Mouse (Mus musculus) ES-E14 (cell line): ENCODE data around the gene 1700011L22Rik. TPM values are rescaled to one million over a fixed set of nuclear protein-coding genes. Genes with fewer than 3 reads are reported as not detected.

Experiments used
- DNase-seq: peaks from one replicate; pipeline ENCODE4 v3.0.0-alpha.2; 2013; ENCODE audit warnings: low read depth, low spot score
- H3K27ac ChIP-seq: 2 replicates; pipeline ENCODE4 v1.5.1; 2012; ENCODE audit warnings: low read depth, mild to moderate bottlenecking, low read length, moderate library complexity, mixed read lengths; ENCODE audit not compliant: poor library complexity, insufficient read depth, severe bottlenecking
- H3K36me3 ChIP-seq: 2 replicates; pipeline ENCODE4 v1.6.1; 2012; ENCODE audit warnings: mild to moderate bottlenecking, low read length, moderate library complexity, mixed read lengths; ENCODE audit not compliant: control insufficient read depth, poor library complexity, insufficient read depth, severe bottlenecking
- H3K4me1 ChIP-seq, 2 experiments: fragments of 150-350 bp in 1 of 2; sonication (generic) in 1 of 2; 2 replicates each; pipeline ENCODE4 v1.6.1; 2012; ENCODE audit warnings: low read length in 2 of 2, mild to moderate bottlenecking in 1 of 2, mixed read lengths in 1 of 2; ENCODE audit not compliant: control insufficient read depth in 2 of 2, insufficient read depth in 2 of 2, poor library complexity in 1 of 2
- H3K4me3 ChIP-seq, 2 experiments: fragments of 150-350 bp in 1 of 2; sonication (generic) in 1 of 2; 2 replicates each; pipeline ENCODE4 v1.5.1; 2012; ENCODE audit warnings: low read length in 2 of 2, low read depth in 1 of 2, mild to moderate bottlenecking in 1 of 2, mixed read lengths in 1 of 2; ENCODE audit not compliant: insufficient read depth in 1 of 2, poor library complexity in 1 of 2, severe bottlenecking in 1 of 2
- H3K9ac ChIP-seq: 2 replicates; pipeline ENCODE4 v1.6.1; 2012; ENCODE audit warnings: low read depth, mild to moderate bottlenecking, low read length, mixed read lengths; ENCODE audit not compliant: poor library complexity, insufficient read depth, severe bottlenecking
- H3K9me3 ChIP-seq: fragments of 150-350 bp; sonication (generic); 2 replicates; pipeline ENCODE4 v1.6.1; 2012; ENCODE audit warnings: low read depth, mild to moderate bottlenecking, low read length; ENCODE audit not compliant: control insufficient read depth, insufficient read depth
- CHD2 ChIP-seq: IDR thresholded peaks from 2 replicates; pipeline ENCODE4 v1.6.1; 2014; ENCODE audit warnings: mild to moderate bottlenecking, low read depth, low read length, inconsistent platforms
- HCFC1 ChIP-seq: IDR thresholded peaks from 2 replicates; pipeline ENCODE4 v1.6.1; 2012; ENCODE audit warnings: low read length, inconsistent platforms, borderline replicate concordance; ENCODE audit not compliant: insufficient read depth
- MAFK ChIP-seq: IDR thresholded peaks from 2 replicates; pipeline ENCODE4 v1.6.1; 2014; ENCODE audit warnings: mild to moderate bottlenecking, low read depth, low read length, inconsistent platforms; ENCODE audit not compliant: insufficient read depth
- ZC3H11A ChIP-seq: IDR thresholded peaks from 2 replicates; pipeline ENCODE4 v1.6.1; 2012; ENCODE audit warnings: low read depth, mild to moderate bottlenecking, inconsistent platforms, low read length, borderline replicate concordance
- ZNF384 ChIP-seq: IDR thresholded peaks from 2 replicates; pipeline ENCODE4 v1.6.1; 2012; ENCODE audit warnings: low read depth, low read length, inconsistent platforms
- in situ Hi-C, 2 experiments: fragments of 600-800 bp; cut with MboI; formaldehyde crosslinking; loops; one replicate each; pipeline ENCODE4 v1.15.1; 2025; ENCODE audit warnings: low sequenced_read_pairs in 2 of 2, inconsistent platforms in 1 of 2; ENCODE audit not compliant: unreplicated experiment in 2 of 2
- total RNA-seq: library from RNA; depleted of rRNA; stranded (reverse); fragments of 300-350 nt; gene quantifications from 2 replicates; pipeline ENCODE4 v1.2.3, GENCODE M21; 2012; rRNA removed

1700011L22Rik gene
- total RNA-seq, 1 experiment: not detected

- no peak overlapping the region for H3K27ac ChIP-seq
- TF ChIP-seq CHD2 (no peak), ZC3H11A (no peak), MAFK (no peak), ZNF384 (no peak), HCFC1 (no peak)
- H3K4me1 ChIP-seq: peaks cover 3 to 5% of the 10 kb centered on the region in 2 experiments; a peak in 2 of 4 replicates
- H3K9ac ChIP-seq: no peak overlapping the region
- H3K36me3 ChIP-seq: peaks cover 2% of the 10 kb centered on the region; the same call in 1 of the 2 replicates
- H3K4me3 ChIP-seq: no peak overlapping the region
- DNase-seq: no peak
- H3K9me3 ChIP-seq: no peaks in the 10 kb centered on the region
- in situ Hi-C loops: no loop called here
These were observed 87.1 kb downstream of the 1700011L22Rik start for GRCm38 (mm10) chr8:79161172-79161778.

Other genes with a start within 250 kb of the 1700011L22Rik start
- gene Zfp827, start 220.1 kb downstream of the 1700011L22Rik start, total RNA-seq: 5.8 and 6.3 TPM in 2 replicates
- gene Mmaa, start 46.4 kb upstream of the 1700011L22Rik start, total RNA-seq: 2.4 and 3.0 TPM in 2 replicates
- gene Smad1, start 150.9 kb upstream of the 1700011L22Rik start, total RNA-seq: 6.4 and 9.4 TPM in 2 replicates